Mouse (Mus musculus) urinary bladder, adult 2 months (tissue): ENCODE data around the gene Stat5a. TPM values are rescaled to one million over a fixed set of nuclear protein-coding genes. Genes with fewer than 3 reads are reported as not detected.

Experiments
- DNase-seq: peaks from one replicate; pipeline ENCODE4 v3.0.0; 2022; ENCODE audit warnings: low spot score
- polyA plus RNA-seq: library from polyadenylated mRNA; depleted of rRNA; stranded (reverse); fragments of >200 nt; gene quantifications from 2 replicates; pipeline ENCODE4 v1.2.3, GENCODE M21; 2012

Gene Stat5a
- polyA plus RNA-seq, 1 experiment = 9.0 TPM

DNA sequence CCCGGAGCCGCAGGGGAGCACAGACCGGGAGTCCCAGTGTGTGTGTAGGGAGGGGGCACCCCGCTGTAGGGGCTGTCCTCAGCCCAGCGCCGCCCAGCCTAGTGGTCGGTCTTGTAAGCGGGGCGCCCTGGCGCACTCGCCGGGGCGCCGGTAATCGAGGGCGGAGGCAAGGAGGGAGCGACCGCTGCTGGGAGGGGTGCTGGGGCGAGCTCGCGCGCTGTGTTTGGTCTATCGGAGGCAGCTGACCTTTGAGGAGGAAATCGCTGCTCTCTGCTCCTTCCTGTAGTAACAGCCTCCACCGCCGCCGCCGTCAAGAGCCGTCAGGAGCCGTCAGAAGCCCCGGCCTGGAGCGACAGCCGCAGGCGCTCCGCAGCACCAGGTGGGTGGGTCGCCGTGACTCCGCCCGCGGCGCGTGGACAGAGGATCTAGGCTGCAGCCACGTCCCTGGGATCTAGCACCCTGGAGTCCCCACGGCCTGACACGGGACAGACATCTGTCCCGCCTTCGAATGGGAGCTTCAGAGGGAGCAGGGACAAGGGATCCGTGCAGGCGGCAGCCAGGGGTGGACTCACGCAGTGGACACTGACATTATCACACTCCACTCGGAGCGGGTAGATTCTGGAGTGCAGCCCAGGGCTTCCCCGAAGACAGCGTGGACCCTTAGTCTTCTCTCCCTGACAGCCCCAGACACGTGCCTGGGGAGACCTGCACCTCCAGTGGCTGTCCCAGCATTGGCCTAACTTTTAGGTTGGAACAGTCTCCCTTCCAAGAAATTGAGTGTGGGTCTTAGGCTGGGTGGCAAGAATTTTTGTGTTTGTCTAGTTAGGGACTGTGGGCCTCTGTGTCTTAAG is 1.3 kb downstream of the Stat5a start:
- peak; percentile 76 for DNase-seq

DNA sequence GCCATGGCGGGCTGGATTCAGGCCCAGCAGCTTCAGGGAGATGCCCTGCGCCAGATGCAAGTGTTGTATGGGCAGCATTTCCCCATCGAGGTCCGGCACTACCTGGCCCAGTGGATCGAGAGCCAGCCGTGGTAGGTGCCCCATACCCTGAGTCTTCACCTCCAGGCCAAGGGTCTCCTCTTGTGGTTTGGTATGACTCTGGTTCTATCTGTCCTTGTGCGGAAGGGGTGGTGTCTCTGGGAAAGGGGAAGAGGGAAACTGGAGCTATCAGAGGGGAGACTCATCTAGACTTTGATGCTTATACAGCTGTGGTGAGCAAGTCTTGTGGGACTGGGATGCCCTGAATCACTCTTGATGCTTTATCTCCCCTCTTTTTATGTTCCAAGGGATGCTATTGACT is 2.2 kb downstream of the Stat5a start:
- no peak for DNase-seq

DNA sequence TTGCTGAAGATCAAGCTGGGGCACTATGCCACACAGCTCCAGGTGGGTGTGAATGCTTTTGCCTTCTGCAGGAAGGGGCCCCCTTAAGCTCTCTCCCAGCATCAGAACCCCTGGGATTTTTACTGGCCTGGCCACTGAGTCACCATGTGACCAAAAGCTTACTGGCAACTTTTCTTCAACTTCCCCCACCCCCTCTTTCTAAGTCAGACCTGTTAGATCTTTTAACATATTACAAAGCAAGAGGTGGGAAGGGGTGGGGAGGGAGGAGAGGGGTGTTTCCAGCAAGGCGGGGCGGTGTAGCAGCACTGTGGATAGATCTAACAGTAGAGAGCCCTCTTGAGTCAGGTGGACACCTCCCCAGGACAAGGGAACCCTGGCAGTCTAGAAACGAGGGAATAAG is 2.7 kb downstream of the Stat5a start:
- peak; percentile 17 for DNase-seq

DNA sequence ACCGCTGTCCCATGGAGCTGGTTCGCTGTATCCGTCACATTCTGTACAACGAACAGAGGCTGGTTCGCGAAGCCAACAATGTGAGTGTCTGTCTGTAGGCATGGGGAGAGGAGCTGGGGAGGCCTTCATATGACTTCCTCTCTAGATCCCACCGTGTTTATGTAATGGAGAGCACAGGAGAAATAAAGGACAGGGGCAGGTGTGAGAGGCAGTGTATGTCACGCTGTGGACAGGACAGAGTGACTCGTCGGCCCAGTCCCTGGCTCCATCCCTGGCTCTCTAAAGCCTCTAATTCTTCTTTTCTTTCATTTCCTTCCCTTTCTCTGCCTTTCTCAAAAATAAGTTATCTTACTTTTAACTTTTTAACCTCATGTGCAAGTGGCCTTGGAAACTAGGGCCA is 4.0 kb downstream of the Stat5a start:
- DNase-seq = peak; percentile 13

DNA sequence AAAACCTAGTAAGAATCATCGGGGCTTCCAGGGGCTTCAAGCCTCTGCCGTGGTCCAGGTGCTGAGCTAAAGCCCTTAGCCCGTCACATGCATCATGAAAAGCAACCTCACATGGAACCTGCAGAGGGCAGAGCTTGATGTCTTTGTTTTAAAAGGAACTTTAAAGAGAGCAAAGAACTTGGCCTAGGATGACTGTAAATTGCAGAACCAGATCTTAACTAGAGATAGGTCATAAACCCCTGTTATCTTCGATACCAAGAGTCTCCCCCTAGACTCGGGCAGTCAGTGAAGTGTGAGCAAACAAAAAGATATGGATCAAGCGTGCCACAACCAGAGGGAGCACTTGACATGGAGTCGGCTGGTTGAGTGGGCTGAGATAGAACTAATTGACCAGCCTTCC is 6.5 kb downstream of the Stat5a start:
- DNase-seq = no peak

DNA sequence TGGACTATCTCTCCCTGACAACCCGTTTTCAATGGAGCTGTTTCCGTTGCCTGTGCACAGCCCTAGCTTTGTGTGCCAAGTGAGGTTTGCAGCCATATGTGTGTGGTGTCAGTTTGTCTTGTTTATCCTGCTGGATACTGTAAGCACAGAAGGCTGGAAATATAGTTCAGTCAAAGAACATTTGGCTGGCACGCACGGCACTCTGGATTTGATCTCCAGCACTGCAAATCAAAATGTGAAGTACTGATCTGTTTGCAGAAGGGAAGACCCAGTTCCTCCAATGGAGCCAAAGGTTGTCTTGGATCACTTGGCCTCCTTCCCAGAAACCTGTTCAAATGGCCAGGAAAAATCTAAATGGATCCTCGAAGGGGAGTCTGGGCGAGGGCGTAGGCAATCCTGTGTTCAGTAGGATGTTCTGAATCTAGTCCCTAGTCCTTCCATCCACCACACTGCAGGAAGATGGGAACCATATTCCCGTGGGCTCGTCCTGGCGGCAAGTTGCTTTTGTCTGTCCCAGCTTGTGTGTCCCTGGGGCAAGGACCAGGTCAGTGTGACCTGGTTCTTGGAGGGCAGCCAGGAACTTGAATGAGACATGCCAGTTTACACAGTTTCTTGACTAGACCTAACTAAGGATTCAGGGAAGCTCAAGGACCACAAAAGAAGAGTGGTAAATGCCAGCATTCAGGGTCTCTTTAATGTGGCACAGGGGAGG is 11.3 kb downstream of the Stat5a start:
- peak; percentile 14 for DNase-seq

DNA sequence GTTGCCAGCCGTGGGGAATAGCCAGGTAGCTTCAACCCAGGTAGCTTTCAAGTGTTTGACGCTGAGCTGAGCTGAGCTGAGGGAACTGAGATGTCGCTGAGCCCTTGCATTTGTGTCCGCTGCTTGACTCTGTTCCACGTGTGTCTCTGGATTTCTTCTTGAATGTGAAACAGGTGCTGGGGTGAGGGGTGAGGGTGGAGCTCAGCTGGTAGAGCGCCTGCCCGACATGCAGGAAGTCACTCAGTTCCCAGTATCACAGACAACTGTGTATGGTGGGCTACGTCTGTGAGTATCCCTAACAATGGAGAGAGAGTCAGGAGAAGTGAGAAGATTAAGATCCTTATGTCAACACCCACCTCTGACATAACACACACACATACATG is 11.8 kb downstream of the Stat5a start:
- peak; percentile 8 for DNase-seq

DNA sequence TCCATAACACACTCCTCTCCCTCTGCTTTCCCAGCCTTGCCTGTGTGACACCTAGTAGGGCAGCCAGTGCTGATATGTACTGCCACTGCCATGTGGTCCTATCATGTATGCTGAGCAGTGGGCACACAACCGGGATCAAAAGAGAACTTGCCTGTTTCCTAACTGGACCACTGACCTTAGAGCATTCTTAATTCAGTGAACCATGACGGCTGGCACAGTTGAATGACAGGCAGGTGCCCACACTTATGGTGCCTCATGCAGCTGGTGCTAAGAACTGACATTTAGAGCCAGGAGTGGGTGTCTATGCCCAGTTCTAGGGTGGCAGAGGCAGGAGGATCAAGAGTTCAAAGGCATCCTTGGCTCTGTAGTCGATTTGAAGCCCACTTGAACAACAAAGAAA is 16.6 kb downstream of the Stat5a start:
- no peak for DNase-seq

DNA sequence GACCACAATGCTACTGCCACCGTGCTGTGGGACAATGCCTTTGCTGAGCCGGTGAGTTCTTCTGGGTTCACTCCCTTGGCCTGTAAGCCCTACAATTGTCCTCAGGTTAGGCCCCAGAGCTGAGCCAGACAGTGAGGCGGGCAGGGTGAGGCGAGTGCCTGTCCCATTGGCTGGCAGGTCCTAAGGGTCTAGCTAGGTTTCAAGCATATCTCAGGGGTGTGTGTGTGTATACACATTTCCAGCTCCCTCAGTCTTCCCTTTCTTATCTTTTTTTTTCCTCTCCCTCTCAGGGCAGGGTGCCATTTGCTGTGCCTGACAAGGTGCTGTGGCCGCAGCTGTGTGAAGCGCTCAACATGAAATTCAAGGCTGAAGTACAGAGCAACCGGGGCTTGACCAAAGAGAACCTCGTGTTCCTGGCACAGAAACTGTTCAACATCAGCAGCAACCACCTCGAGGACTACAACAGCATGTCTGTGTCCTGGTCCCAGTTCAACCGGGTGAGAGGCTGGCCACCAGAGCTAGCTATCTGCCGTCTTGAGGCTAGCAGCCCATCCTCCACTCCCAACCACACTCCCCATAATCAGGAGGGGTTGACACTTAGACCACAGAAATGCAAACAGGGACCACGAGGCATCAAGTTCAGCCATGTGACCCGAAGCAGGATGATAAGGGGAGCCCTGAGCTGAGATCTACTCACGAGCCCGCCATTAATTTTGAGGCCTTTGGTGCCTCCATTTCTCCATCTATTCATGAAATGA is 20.3 kb downstream of the Stat5a start:
- DNase-seq = no peak

DNA sequence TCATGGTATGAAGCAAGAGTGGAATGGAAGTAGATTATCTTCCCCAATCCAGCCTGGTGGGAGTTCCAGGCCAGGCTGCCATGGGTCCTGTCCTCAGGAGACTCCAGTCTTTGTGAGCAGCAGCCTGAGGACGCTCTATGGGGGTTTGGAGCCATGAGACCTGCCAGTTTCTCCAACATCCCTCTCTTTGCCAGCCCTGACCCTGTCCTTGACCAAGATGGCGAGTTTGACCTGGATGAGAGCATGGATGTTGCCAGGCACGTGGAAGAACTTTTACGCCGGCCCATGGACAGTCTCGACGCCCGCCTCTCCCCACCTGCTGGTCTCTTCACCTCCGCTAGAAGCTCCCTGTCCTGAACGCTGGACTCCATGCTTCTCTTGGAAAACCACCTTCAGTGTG is 24.5 kb downstream of the Stat5a start:
- DNase-seq = no peak

DNA sequence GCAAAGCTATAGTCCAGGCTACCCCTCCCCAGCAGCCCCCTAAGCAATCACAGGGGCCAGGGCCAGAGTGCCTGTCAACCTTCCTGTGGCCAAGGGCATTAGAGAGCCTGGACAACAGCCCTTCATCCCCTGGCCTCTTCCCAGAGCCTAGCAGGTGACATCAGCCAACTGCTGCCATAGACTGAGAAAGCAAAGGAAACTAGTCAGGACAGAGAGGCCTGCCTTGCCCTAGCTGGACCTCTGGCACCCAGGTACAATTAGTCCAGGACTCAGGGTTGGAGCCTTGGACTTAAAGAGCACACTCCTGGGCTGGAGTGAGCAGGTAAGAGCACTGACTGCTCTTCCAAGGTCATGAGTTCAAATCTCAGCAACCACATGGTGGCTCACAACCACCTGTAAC is 26.3 kb downstream of the Stat5a start:
- DNase-seq = no peak

DNA sequence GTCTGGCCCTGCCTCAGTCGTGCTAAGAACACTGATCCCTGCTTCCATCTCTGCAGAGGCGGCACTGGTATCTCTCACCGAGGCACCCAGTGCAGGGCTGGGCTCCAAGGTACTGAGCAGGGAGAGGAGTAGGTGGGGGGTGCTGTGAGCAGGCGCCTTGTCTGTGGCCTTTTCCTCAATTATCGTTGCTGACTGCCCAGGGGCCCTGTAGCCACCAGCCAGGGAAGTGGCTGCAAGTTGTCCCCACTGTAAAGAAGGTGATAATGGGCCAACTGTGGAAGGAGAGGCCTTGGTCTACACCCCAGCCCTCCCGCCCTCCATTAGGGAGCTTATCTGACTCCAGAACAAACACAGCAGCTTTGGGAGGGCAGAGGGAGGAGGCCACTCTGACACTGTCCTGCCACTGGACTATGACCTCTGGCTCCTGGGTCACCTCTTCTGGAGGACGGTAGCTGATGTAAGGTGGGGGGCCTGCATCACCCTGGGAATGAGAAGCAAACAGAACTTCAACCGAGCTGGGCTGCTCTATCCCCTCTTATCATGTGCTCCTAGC is 27.1 kb downstream of the Stat5a start:
- DNase-seq = no peak

DNA sequence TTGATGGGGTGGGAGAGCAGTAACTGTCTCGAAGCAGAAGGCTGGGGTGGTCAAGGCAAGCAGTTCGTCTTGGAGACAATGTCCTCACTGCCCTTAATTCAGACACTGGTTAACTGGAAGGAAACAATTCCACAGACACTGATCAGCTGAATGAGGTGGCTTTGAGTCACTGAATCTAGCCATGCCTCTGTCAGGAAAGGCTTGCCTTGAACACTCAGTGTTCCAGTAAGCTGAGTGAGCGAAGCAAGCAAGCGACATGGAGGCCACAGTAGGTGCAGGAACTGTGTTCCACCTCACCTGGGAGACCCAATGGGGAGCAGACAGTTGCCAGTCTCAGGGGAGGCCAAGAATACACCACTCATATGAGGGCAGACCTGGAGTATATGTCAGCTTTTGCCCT is 28.1 kb downstream of the Stat5a start:
- DNase-seq = no peak

DNA sequence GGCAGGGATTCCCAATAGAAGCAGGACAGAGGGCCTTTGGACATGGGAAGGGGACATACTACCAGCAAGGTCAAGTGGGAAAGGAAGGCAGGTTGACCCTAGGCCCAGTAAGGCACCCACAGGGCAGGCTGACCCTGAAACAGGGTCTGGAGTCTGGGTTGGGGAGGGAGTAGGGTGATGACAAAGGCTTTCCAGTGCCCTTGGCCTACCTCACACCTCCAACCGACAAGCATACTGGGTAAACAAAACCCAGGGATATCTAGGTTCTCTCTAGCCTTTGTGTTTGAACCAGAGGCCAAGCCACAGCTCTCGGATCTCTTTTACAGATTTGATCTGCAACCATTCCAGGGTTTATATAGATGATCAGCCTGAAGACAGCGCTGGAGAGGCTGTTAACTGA is 28.6 kb downstream of the Stat5a start:
- no peak for DNase-seq

DNA sequence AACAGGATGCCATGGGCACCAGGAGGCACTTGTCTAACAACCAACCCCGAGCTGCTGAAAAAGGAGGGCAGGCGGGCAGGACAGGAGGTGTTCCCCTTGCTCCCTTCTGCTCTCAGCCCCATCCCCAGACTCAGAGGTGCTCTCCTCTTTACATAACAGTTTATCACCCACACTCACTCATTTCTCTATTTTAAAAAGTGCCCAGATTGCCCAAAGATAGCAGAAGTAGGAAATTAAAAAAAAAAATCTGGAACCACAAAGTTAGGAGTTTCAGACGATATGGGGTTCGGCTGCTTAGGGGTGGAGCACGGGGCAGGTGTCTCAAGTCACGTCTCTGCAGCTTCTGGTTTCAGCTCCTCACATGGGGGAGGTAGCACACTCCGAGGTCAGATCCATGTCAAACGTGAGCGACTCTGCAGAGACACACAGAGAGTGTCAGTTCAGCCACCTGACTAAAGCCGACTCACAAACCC is 29.2 kb downstream of the Stat5a start:
- DNase-seq = no peak

DNA sequence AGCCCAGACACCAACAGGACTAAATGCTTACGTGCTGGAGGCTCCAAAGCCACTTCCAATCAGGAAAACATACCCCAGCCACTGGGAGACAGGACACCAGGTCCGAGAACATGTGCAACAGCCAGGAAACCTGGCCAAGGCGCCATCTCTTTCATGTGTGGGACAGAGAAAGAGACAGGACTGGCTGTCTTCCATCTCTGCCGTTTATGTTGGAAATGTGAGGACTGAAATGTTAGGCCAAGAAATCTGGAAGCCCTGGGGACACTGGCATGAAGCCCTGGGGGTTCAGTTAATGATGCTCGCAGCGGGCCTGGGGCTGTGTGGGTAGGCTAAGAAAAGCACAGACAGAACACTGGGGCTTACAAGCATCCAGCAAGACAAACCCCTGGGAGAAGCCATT is 31.3 kb downstream of the Stat5a start:
- DNase-seq = no peak

DNA sequence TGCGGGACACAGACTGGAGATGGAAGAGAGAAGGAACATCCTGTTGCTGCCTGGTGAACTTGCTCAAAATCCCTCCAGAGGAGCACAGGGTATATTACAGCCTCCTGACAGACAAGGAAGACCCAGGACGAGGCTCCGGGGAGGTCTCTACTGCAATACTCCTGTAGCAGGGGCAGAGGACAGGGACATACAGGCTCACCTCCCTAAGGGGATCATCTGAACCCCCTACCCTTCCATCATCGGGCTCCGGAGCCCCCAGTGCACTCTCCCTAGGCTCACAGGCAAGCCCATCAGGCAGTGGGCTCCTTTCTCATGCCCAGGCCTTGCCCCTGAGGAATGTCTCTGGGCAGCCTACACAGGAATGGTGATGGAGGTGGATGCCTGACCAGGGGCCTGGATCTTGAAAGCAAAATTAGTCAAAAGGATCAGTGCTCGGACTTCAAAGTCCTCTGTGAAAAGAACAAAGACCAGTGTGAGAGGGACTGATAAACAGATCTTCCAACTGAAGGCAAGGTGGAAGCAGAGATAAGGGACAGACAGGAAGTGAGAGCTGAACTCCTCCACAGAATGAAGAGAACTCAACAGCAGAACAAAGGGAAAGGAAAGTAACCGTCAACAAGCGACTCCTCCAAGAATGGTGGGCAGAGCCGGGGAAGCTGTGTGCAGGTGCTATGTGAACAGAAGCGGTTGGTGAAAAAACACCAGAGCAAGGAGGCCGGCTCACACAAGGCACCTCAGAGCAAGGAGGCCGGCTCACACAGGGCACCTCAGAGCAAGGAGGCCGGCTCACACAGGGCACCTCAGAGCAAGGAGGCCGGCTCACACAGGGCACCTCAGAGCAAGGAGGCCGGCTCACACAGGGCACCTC is 32.3 kb downstream of the Stat5a start:
- no peak for DNase-seq

DNA sequence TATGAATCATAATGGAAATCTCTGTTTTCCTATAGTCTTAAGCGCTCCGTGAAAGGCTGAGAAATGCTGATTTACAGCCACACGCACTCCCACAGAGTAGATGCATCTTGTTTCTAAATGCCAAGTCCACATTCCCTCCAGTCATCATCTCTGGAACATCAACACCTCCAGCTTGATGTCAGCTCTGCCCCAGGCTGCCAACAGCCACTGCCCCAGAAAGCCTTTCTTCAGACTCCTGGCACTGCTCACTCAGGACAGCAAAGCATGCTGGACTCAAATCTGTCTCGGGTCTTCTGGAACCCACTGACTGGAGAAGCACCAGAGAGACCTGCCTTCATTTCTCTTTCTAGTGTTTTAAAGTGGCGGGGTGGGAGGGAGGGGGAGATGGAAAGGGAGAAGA is 33.3 kb downstream of the Stat5a start:
- DNase-seq = no peak

DNA sequence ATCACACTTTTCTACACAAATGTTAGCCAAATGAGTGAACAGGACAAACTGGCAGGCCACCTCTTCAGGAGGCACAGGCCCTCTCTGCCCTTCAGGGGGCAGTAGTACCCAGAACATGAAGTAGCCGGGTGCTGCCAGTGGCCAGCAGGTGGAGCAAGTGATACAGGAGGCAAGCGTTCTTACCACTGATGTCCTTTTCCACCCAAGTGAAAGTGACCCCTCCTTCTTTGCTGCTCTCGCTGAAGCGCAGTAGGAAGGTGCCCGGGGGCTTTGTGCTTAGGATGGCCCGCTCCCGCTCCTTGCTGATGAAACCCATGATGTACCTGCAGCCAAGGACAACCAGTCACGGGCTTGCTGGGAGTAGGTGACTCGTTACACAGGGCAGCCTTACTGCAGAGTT is 34.3 kb downstream of the Stat5a start:
- peak; percentile 65 for DNase-seq

DNA sequence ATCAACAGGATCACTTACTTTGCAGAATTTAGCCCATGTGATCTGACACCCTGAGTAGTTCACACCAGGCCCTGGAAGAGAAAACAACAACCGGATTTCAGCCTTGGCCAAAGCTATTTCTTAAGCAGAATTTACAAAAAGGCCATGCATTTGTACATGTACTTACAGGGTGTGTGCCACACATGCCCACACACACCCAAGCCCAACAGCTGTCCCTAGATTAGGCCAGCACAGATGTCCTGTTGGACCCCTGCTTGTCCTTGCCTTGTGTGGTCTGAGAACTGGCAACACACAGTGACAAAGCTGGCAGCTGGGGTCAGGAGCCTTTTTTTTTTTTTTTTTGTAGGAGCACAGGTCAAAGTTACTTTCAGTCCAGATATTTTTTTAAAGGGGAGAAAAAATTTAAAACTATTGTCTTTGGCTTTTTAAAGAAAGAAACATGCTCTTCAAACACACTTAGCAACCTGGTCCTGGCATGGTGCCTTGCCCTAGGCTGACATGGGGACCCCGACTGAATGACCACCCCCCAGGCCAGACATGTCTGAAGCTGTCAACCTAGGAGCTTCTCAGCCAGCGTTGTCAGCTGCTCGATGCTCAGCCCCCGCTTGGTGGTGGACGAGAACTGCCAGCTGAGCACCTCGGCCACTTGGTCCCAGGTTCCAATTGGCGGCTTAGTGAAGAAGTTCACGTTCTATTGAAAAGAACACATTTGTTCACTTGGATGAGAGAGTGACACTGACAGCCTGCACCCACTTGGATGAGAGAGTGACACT is 35.2 kb downstream of the Stat5a start:
- DNase-seq = no peak
